Mouse (Mus musculus): ENCODE results near the gene Ap5z1. TPM values are rescaled to one million over a fixed set of nuclear protein-coding genes. Genes with fewer than 3 reads are reported as not detected.
A peak's percentile ranks its signal among the peaks of the same experiment; 100 is the strongest.

Gene Ap5z1
- total RNA-seq, 2 experiments from 2014 or later: 7.3 to 8.1 TPM

DNA sequence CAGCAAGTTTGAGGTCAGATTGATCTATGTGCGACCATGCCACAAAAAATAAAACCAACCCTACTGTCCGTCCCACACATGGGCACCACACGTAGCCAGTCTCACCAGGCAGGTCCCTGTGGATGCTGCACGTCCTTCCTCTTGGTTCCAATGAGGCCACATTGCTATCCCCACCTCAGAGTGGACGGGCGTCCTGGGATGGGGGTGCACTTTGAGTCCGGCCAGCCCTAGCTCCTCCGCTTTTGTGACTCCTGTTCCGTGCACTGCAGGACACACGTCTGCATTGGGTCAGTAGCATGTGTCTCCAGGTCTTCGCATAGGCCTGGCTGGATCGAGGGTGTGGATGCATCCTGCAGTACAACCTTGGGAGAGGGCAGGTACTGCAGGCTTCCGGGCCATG, 4.6 kb downstream of the Ap5z1 start:
- no peak for DNase-seq (ENCODE audit: low spot score in 2 of 2)

DNA sequence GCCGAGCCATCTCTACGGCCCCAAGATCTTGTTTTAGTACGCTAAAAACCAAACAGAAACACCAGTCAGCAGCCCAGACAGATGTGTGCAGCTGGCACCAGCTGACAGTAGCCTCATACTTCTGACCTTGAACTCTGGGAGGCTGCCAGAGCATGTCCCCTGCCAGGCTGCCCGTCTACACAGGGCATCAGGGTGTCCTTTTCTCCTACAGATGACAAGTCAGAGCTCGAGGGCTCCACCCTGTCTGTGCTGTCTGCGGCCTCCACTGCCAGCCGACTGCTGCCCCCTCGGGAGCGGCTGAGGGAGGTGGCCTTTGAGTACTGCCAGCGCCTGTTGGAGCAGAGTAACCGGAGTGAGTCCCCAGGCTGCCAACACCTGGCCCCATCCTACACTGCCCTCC, 6.1 kb downstream of the Ap5z1 start:
- no peak for DNase-seq (ENCODE audit: low spot score in 2 of 2)

DNA sequence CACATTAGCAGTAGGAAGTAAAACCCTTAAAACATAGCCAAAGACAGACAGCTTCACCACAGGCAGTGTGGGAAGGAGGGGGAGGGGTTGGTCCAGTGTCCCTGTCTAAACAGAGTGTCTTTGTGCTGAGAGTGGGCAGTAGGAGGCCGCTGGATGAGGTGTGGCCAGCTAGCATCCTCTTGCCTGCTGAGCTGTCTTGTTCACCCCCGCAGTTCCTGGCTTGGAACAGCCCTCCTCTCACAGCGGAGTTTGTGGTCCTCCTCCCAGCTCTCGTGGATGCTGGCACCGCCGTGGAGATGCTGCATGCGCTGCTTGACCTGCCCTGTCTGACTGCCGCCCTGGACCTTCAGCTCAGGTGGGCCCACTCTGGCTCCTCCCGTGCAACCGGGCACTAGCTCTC, 10.0 kb downstream of the Ap5z1 start:
- DNase-seq (ENCODE audit: low spot score in 2 of 2): no peak

- no peak for DNase-seq (ENCODE audit: low spot score in 2 of 2)
These were observed 11.9 kb downstream of the Ap5z1 start for GRCm38 (mm10) chr5:142475669-142476068.

GRCm38 (mm10) chr5:142477346-142477745, 13.6 kb downstream of the Ap5z1 start:
- no peak for DNase-seq (ENCODE audit: low spot score in 2 of 2)

DNA sequence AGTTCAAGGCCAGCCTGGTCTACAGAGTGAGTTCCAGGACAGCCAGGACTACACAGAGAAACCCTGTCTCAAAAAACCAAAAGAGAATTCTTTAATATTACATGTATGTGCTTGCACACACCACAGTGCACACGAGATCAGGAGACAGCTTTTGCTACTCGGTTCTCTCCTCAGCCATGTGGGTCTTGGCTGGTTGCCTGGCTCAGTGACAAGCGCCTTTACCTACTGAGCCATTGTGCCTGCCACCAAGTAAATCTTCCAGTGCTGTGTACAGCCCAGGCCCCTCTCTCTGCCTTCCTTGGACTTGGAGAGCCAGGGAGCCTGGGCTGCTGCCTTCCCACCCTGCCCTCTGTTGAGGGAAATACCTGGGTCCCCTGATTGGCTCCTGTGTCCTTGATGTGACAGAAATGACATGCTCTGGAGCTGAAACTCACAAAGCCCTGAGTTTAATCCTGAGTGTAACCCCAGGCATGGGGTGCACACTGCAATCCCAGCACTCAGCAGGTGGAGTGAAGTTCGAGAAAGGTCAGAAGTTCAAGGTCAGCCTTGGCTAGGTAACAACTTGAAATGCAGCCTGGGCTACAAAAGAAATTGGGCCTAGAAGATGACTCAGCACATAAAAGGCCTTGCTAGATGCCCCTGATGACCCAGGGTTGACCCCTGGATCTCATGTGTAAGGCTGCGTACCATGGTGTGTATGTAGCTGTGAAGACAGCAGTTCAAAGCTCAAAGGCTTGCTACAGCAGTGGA, 14.3 kb downstream of the Ap5z1 start:
- no peak for DNase-seq (ENCODE audit: low spot score in 2 of 2)

DNA sequence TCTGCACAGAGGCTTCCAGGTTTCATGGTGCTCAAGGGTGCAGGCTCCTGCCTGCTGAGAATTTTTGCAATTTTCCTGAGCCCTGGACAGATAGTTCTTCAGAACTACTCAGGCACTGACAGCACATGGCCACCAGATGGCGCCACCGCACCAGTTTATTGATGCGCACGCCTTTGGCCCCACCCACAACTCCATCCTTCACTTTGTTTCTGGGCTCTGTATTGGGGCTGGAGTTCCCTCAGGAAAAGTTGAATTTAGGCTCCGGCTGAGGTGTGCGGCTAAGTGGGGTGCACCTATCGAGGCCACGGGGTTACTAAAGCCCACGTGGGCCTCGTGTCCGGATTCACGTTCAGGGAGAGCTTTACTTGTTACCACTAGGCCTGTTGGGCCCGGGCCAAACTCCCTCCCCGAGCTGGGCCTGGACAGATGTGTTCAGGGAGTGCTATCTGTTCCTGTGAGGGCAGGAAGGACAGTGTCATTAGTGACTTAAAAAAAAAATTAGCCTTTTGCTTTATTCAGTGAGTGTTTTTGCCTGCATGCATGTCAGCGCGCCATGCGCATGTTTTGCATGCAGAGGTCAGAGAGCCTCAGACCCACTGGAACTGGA, 15.2 kb downstream of the Ap5z1 start:
- DNase-seq (ENCODE audit: low spot score in 2 of 2): peak; percentile 86 to 89

DNA sequence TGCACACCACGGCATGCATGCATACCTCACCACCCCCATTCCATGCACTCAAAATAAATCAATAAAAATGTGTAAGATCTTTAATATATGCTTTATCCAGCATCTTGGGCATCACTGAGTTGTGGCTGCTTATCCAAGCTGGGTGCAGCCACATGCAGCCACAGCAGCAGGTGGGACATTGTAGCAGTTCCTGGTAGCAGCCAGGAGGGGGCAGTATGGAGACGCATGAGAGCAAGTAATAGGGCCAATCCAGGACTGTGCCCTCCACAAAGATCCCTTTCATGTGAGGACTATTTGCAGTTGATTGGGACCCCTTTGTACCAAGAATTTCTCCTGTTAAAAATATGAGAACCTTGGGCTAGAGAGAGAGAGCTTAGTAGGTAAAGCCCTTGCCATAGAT, 18.8 kb downstream of the Ap5z1 start:
- DNase-seq (ENCODE audit: low spot score in 2 of 2): no peak

- DNase-seq (ENCODE audit: low spot score in 2 of 2): no peak
These were observed 19.8 kb downstream of the Ap5z1 start for GRCm38 (mm10) chr5:142483581-142483980.

DNA sequence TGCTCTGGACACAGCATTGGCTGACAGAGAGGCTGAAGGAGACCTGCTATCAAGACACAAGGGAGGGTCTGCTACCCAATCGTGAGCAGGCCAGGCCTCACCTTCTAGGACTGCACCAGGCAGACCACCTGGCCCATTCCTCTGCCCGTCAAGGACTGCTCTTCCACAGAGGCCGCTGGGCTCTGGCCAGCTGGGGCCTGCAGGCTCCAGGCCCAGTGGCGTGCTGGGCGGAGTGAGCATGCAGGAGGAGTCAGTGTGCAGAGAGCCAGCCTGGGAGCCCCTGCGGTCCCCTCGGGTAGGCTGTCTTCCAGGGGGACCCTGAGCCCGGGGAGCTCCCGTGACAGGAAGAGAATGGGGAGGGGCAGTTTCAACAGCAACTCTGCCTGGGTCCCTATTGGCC, 22.9 kb downstream of the Ap5z1 start:
- DNase-seq (ENCODE audit: low spot score in 2 of 2): no peak

DNA sequence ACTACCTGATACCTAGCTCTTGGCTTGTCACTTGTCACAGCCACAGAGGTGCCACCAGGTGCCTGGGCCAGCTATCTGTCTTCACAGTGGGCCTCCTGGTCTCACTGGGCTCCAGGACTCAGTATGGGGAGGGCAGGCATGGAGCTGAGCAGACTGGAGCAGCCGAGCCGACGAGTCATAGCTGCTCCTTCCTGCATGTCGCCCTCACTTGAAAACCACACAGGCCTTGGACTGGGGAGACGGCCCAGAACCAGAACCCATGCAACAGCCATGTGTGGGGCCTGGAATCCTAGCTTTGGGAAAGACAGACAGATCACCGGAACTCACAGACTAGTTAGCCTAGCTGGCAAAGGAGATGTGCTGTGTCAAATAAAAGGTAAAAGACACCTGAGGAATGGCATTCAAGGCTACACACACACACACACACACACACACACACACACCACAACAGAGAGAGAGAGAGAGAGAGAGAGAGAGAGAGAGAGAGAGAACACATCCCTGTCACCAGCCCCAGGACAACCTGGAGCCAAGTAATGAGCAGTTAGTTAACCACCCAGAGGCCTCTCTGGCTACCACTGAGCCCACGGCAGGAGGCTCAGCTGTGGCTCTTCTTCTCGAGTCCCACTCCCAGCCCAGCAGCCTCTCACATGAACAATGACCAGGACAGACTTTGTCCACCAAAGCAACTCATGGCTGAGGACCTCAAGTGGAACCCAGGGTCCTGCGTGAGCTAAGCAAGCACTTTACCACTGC, 26.4 kb downstream of the Ap5z1 start:
- DNase-seq (ENCODE audit: low spot score in 2 of 2): no peak

DNA sequence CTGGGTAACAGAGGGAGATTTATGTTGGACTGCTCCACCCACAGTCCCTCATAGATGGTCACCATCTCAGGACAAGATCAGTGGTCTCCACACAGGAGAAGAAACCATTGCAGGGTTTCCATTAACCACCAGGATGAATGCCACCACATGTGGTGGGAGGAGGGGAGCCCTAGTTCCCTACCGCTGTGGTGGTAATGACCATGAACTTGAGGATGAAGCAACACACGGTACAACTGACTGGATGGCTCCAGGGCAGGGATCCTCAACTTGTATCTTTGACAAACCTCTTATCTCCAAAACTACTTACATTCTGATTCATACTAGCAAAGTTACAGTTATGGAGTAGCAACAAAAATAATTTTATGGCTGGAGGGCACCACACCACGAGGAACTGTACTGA, 29.6 kb downstream of the Ap5z1 start:
- DNase-seq (ENCODE audit: low spot score in 2 of 2): no peak

DNA sequence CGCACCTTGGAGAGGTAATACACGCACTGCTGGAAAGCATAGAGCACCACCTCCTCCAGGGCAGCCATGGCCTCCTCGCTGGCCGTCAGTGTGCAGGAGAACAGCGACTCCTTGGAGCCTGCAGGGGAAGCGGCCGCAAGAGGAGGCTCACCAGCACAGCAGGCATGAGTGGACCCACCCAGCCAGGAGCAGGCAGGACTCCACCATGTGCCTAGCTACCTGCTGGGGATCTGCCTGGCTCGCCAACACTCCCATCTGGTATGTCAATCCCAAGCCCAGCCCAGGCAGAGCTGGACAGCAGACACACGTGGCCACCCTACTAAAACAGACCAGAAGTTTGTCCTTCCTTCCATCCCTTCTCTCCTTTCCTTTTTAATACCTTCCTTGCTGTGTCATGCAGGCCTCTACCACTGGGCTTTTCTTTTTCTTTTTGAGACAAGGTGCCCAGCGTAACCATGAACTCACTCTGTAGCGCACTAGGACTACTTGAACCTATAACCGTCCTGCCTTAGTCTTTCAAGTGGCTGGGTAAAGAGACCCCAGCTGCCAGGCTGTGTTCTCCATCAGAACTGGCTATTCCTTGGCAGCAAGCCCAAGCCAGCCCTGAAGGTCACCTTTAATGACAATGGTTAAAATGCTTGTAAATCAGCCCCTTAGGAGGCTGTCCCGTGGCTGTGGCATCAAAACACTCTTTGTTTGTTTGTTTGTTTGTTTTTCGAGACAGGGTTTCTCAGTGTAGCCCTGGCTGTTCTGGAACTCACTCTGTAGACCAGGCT, 31.8 kb downstream of the Ap5z1 start:
- no peak for DNase-seq (ENCODE audit: low spot score in 2 of 2)

- peak in 1 of 2 experiments; percentile 37 for DNase-seq (ENCODE audit: low spot score in 2 of 2)
These were observed 35.2 kb downstream of the Ap5z1 start for GRCm38 (mm10) chr5:142498964-142499363.

DNA sequence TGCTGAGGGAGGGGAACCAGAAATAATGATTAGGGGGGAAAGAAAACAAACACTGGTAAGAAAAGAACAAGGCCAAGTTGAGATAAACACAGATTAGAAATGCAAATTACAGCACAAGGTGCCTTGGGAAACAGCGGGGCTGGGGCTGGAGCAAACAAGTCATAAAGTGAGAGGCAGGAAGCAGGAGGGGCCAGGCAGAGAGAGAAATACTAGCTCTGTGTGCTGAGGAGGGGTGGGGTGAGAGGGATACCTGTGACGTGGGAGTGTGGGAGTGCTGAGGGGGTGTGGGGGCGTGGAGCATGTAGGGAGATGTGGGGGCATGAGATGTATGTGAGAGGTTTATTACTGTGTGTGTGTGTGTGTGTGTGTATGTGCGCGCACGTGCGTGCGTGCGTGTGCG, 37.2 kb downstream of the Ap5z1 start:
- DNase-seq (ENCODE audit: low spot score in 2 of 2): no peak

- peak in 1 of 2 experiments; percentile 74 for DNase-seq (ENCODE audit: low spot score in 2 of 2)
These were observed 38.7 kb downstream of the Ap5z1 start for GRCm38 (mm10) chr5:142502414-142502813.

DNA sequence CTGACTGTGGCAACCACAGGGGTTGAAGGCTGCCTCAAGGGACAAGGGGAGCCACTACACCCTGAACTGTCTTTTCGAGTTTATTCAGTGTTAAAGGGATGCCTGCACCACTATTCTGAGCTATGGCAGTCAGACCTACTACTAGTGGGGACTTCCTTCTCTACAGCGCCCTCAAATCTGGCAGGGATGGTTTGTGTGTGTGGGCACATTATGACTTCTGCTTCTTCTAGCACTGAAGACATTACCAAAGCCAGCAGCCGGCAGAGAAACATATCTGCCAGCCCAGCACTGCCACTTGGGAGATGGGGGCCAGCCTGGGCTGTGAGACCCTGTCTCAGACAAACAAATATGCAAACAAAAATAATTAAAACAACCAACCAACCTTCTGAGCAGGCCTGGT, 40.4 kb downstream of the Ap5z1 start:
- no peak for DNase-seq (ENCODE audit: low spot score in 2 of 2)

DNA sequence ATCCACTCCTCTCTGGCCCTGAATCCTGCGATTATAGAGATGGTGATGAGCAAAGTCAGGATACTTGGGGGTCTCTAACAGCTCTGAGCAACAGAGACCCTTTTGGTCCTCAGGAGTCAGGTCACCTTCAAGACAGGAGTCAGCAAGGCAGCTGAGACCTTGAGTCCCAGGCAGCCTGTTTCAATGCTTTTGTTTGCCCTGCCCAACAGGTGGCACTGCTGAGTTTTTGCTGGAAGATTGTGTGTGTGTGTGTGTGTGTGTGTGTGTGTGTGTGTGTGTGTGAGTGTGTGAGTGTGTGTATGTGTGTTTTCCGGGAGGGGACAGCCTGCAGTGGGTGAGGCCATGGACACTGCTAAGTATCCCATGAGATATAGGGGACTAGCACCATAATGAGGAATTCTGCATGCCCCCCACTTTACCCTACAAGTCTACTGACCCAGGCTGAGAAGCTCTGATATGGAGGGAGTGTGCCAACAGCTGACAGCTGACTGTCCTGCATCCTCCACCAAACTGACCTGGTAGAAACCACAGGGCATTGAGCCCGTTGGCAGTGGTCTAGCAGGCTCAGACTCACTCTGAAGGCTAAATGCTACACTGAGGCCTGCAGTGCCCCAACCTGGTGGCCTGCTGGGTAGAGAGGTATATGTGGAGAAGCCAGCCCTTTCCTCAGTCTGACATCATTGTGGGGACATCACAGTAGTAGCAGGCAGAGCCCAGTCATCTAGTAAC, 42.1 kb downstream of the Ap5z1 start:
- DNase-seq (ENCODE audit: low spot score in 2 of 2): no peak

DNA sequence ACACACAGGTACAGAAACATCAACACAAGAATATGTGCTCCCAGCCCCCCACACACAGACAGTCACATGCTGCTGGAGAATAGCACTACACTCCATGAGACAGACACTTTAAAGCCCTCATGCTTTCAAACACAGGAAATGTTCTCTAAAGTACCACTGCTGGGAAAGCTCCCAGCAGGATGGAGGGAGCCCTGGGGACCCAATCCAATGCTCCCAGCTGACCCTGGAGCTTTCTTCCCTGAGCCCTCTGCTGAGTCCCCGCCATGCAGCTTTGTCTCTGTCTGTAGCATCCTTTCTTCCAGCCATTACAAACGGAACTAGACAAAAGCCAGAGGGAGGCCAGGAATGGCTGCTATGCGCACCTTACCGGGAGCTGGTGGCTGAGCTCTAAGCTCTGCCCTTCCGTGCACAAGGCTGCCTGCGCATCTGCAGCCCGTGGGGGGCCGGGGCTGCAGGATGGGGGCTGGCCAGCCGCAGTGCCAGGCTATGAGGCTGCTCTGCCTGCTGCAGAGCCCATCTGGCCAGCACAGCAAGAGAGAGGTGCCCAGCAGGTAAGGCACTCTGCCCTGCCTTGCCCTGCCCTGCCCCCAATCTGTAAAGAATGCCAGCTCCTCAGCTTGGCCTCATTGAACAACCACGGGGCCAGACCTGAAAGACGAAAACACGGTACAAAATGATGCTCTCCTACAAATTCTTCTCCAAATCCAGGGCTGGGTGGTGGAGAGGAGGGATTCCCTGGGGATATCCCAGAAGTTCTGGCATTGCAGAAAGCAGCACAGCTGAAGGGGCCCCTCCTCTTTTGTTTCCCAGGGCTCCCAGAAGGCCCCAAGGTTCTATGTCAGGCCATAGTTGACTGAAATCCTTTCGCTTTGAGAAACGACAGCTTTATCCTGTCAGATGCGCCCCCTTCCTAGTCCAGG, 45.7 kb downstream of the Ap5z1 start:
- no peak for DNase-seq (ENCODE audit: low spot score in 2 of 2)

- no peak for DNase-seq (ENCODE audit: low spot score in 2 of 2)
These were observed 46.3 kb downstream of the Ap5z1 start for GRCm38 (mm10) chr5:142510061-142510414.
